Mouse (Mus musculus) embryonic fibroblast, embryonic 13.5 days (primary cell): ENCODE results near the gene Siglech. TPM values are rescaled to one million over a fixed set of nuclear protein-coding genes. Genes with fewer than 3 reads are reported as not detected.

Experiments
- H3K27ac ChIP-seq: 2 replicates; pipeline ENCODE4 v1.5.1; 2012; ENCODE audit warnings: low read length, control low read depth, inconsistent platforms; ENCODE audit not compliant: insufficient read depth
- H3K4me1 ChIP-seq: 2 replicates; pipeline ENCODE4 v1.6.1; 2011; ENCODE audit warnings: low read length; ENCODE audit not compliant: control insufficient read depth, insufficient read depth
- H3K4me3 ChIP-seq: 2 replicates; pipeline ENCODE4 v1.5.1; 2011; ENCODE audit warnings: mild to moderate bottlenecking, control low read depth, low read length; ENCODE audit not compliant: insufficient read depth
- CTCF ChIP-seq: IDR thresholded peaks from 2 replicates; pipeline ENCODE4 v1.5.1; 2011; ENCODE audit warnings: mild to moderate bottlenecking, control low read depth, low read length, moderate library complexity, borderline replicate concordance; ENCODE audit not compliant: insufficient read depth
- POLR2A ChIP-seq: IDR thresholded peaks from 2 replicates; pipeline ENCODE4 v1.6.1; 2011; ENCODE audit warnings: low read depth, mild to moderate bottlenecking, control low read depth, low read length, moderate library complexity
- polyA plus RNA-seq: library from polyadenylated mRNA; stranded (reverse); fragments of >200 nt; gene quantifications from 2 replicates; pipeline ENCODE4 v1.2.4, GENCODE M21; 2011; ENCODE audit warnings: low read depth; ENCODE audit not compliant: missing spikeins, insufficient read length

The Siglech gene
- polyA plus RNA-seq, result not detected in 2 replicates

DNA sequence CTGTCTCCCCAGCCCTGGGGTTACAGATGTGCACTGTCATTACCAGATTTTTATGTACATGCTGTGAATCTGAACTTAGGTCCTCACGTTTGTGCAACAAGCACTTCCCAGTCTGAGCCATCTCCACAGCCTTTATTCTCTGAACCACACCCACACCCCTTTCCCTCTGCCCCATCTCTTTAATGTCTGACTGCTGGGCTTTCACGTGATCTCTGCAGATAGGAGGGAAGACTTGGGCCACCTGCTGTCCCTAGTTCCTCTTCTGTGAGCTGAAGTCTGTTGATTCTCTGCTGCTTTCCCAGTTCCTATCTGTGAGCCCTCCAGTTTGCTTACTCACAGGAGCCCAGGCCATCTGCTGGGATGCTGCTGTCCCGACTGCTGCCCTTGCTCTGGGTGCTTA lies at the start of gene Siglech:
Siglech (plus strand) TSS at position 253 of the 400 bp plus-strand sequence.
- no peak within 1 kb of the TSS for H3K4me3 ChIP-seq
- H3K4me1 ChIP-seq, result no peaks in the 10 kb centered on the region
- TF ChIP-seq CTCF (no peak), POLR2A (no peak)
- H3K27ac ChIP-seq, result no peak within 1 kb of the TSS

DNA sequence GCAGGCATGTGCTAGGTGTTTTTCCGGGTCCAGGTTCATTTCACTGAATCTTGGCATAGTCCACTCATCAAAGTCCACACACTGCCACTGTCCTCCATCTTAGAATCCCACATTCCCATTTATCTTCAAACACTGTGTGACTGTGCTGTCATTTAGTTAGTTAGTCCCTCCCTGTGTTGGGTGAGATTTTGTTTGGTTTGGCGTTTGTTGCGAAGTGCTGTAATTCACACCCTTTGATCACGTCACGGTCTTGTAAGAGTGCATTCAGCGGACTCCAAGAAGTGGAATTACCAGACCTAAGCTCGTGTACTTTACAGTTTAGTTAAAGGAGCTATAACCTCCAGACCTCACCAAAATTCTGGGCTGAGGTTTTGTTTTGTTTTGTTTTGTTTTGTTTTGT lies 45.3 kb upstream of the Siglech start:
- TF ChIP-seq CTCF (no peak), POLR2A (no peak)
- H3K4me1 ChIP-seq, result no peaks in the 10 kb centered on the region
- H3K27ac ChIP-seq, result no peak overlapping the region
- H3K4me3 ChIP-seq, result no peak overlapping the region

DNA sequence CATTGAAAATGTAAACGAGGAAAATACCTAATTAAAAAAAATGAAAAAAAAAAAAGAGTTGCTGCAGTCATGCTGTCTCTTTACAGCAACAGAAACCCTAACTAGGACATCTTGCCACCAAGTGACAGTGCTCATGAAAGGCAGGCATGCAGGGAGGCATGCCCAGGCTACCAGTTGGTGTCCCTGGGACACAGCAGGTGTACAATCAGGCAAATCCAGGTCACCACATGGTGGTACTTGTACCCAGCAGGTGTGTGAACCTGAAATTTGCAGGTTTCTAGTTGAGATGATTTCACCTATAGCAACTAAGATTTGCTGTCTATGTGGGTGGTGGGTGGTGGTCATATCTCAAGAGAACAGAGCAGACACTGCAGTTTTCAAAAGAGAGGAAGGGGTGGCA lies 39.1 kb upstream of the Siglech start:
- no peak for TF ChIP-seq CTCF
- TF ChIP-seq POLR2A, result no peak
- Histone ChIP-seq H3K27ac (no peak overlapping the region), H3K4me3 (no peak overlapping the region), H3K4me1 (no peaks in the 10 kb centered on the region)

- Histone ChIP-seq H3K27ac (no peak overlapping the region), H3K4me1 (no peaks in the 10 kb centered on the region)
- no peak for TF ChIP-seq CTCF
- TF ChIP-seq POLR2A, result no peak
These were observed 33.5 kb upstream of the Siglech start for GRCm38 (mm10) chr7:55734483-55734882.

DNA sequence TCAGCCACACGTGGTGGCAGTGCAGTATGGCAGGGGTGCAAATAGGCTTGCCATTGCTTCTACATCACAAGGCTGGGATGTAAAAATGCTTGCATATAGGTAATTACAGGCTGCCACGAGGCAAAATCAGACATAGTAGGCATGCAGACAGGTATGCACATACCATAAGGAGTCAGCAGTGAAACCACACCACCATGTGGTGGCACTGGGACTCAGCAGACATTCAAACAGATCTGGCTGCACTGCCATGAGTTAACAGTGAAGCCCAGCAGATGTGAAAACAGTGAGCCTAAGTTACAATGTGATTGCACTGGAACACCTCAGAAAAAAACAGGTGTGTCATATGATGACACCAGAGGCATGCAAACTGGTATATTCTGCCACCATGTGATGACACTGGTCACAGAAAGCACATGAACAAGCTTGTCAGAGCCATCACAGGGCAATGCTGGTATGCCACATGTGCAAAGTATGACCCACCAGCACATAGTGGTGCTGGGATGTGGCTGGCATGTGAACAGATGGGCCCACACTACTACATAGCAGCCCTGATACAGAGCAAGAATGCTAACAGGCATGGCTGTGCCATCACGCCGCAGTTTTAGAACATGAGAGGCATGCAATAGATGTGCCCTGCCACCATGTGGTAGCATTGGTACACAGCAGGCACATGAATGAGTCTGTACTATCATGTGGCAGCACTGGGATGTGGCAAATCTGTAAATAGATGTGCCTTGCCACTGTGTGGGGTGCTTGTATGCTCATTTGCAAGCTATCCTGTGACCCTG lies 30.7 kb upstream of the Siglech start:
- H3K27ac ChIP-seq, result no peak overlapping the region
- H3K4me1 ChIP-seq, result no peaks in the 10 kb centered on the region
- TF ChIP-seq POLR2A (no peak), CTCF (peak; percentile 61; the same call in 1 of the 2 replicates)
- no peak overlapping the region for H3K4me3 ChIP-seq

More at GRCm38 (mm10) chr7:55734483-55734882, 33.5 kb upstream of the Siglech start:
- no peak overlapping the region for H3K4me3 ChIP-seq

GRCm38 (mm10) chr7:55743614-55744267 lies 24.2 kb upstream of the Siglech start:
- Histone ChIP-seq H3K4me1 (no peaks in the 10 kb centered on the region), H3K4me3 (no peak overlapping the region), H3K27ac (no peak overlapping the region)
- TF ChIP-seq POLR2A (no peak), CTCF (no peak)

DNA sequence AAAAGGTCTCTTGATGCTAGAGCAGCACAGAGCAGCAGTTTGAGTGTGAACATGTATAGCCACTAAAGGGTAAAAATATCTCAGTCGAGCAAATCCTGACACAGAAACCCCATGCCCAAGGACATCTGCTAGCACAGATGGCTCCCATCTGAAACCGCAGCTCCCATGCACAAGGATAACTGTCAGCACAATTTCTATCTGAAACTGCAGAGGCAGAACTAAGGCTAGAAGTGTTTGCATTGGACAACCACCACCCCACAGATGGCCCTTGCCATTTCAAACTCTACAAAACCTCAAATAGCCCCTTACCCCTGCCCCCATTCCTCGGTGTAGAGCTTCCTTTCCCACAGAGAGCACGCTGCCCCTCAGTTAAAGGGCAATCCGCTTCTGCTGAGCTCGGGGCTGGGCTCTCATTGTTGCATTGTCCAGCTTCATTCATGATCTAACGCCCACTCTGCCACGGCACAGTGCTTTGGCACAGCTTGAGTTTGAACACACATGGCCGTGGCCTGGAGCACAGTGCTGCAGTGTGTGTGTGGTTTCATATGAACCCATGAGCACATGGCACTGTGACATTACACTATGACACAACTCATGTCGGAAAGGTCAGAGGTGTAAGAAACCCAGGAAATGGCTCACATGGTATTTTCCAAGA lies 23.3 kb upstream of the Siglech start:
- Histone ChIP-seq H3K4me3 (no peak overlapping the region), H3K4me1 (no peaks in the 10 kb centered on the region), H3K27ac (no peak overlapping the region)
- no peak for TF ChIP-seq POLR2A
- no peak for TF ChIP-seq CTCF

GRCm38 (mm10) chr7:55750841-55751240 lies 17.1 kb upstream of the Siglech start:
- no peak overlapping the region for H3K4me3 ChIP-seq

GRCm38 (mm10) chr7:55759346-55759745 lies 8.6 kb upstream of the Siglech start:
- Histone ChIP-seq H3K4me1 (no peaks in the 10 kb centered on the region), H3K4me3 (no peak overlapping the region), H3K27ac (no peak overlapping the region)
- TF ChIP-seq CTCF (no peak), POLR2A (no peak)

More at GRCm38 (mm10) chr7:55750841-55751240, 17.1 kb upstream of the Siglech start:
- TF ChIP-seq POLR2A, result no peak
- no peak for TF ChIP-seq CTCF
- no peak overlapping the region for H3K27ac ChIP-seq
- no peaks in the 10 kb centered on the region for H3K4me1 ChIP-seq
